Mouse (Mus musculus): ENCODE data around the gene Trim52.

GRCm38 (mm10) chr14:106179728-106180125 lies 73.7 kb downstream of the Trim52 start:
- TF ChIP-seq USF1 (IDR thresholded peaks at IDR 0.05; ENCODE audit: low read depth, low read length) (no peak), EP300 (IDR thresholded peaks at IDR 0.05; ENCODE audit: low read length) (no peak), ETS1 (conservative IDR thresholded peaks at IDR 0.05; ENCODE audit: low read depth, low read length) (no peak), CTCF (conservative IDR thresholded peaks at IDR 0.05 in 1 of 2, IDR thresholded peaks at IDR 0.05 in 1 of 2; ENCODE audit: low read depth in 2 of 2, low read length in 2 of 2) (no peak), MAZ (IDR thresholded peaks at IDR 0.05; ENCODE audit: low read depth, low read length) (no peak), MEF2A (IDR thresholded peaks at IDR 0.05; ENCODE audit: borderline replicate concordance, low read depth, low read length) (no peak), MYC (IDR thresholded peaks at IDR 0.05; ENCODE audit: low read depth, low read length) (no peak), ZC3H11A (IDR thresholded peaks at IDR 0.05; ENCODE audit: low read depth, low read length) (no peak), POLR2A (IDR thresholded peaks at IDR 0.05; ENCODE audit: low read depth, low read length) (no peak), TBP (conservative IDR thresholded peaks at IDR 0.05; ENCODE audit: low read depth, low read length) (no peak), KAT2A (IDR thresholded peaks at IDR 0.05; ENCODE audit: insufficient replicate concordance, low read length) (no peak), JUN (IDR thresholded peaks at IDR 0.05; ENCODE audit: insufficient read depth, low read depth, low read length) (no peak), SIN3A (IDR thresholded peaks at IDR 0.05; ENCODE audit: low read length) (no peak), ZKSCAN1 (IDR thresholded peaks at IDR 0.05; ENCODE audit: borderline replicate concordance, low read depth, low read length) (no peak)
